Mouse (Mus musculus): Measurements from ENCODE around the gene Morc4.

DNA sequence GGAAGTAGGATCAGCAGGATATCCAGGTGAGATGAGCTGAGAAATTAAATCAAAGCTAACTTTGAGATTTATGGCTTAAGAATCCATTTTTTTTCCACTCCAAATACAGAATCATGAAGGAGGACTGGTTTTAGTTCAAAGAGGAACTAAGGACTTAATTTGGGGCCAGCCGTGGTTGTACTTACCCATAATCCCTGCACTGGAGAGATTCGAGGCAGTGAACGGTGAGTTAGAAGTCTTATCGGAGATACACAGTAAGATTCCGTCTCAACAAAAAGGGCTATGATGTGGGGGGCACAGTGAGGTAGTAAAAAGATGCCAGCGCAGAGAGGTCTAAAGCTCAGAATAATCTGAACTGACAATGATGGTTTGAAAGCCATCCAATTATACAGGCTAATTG, 75.4 kb downstream of the Morc4 start:
- TF ChIP-seq POLR2A (IDR thresholded peaks at IDR 0.05; ENCODE audit: borderline replicate concordance, extremely low read depth, low read depth, low read length) (no peak), CTCF (IDR thresholded peaks at IDR 0.05; ENCODE audit: insufficient read depth, low read length) (no peak)
